Mouse (Mus musculus) limb, embryonic 14.5 days (tissue): ENCODE measurements around the gene Fh1. TPM values are rescaled to one million over a fixed set of nuclear protein-coding genes. Genes with fewer than 3 reads are reported as not detected.

Experiments used
- ATAC-seq: fragments of 200-750 bp; cut with Nextera tagmentation; 2 replicates; pipeline ENCODE4 v1.8.0; 2017; ENCODE audit warnings: low read depth, moderate number of reproducible peaks, moderate TSS enrichment; ENCODE audit not compliant: low FRiP score
- DNase-seq: peaks from one replicate; pipeline ENCODE4 v3.0.0-alpha.2; 2015; ENCODE audit warnings: low spot score
- H3K27ac ChIP-seq: fragments of 300-500 bp; sonication (generic); replicated peaks from 2 replicates; pipeline ENCODE4 v1.5.1; 2014; ENCODE audit warnings: low read depth, mild to moderate bottlenecking, low read length, moderate library complexity, mixed read lengths
- H3K27me3 ChIP-seq: fragments of 300-500 bp; sonication (generic); 2 replicates; pipeline ENCODE4 v1.6.1; 2014; ENCODE audit warnings: low read length, mixed read lengths; ENCODE audit not compliant: control insufficient read depth, insufficient read depth
- H3K36me3 ChIP-seq: fragments of 300-500 bp; sonication (generic); 2 replicates; pipeline ENCODE4 v1.6.1; 2014; ENCODE audit warnings: mild to moderate bottlenecking, low read length, moderate library complexity, mixed read lengths; ENCODE audit not compliant: control insufficient read depth, insufficient read depth
- H3K4me1 ChIP-seq: fragments of 300-500 bp; sonication (generic); 2 replicates; pipeline ENCODE4 v1.6.1; 2014; ENCODE audit warnings: antibody characterized with exemption, low read length, mixed read lengths; ENCODE audit not compliant: control insufficient read depth, insufficient read depth
- H3K4me2 ChIP-seq: fragments of 300-500 bp; sonication (generic); replicated peaks from 2 replicates; pipeline ENCODE4 v1.6.1; 2014; ENCODE audit warnings: low read depth, mild to moderate bottlenecking, low read length, moderate library complexity; ENCODE audit not compliant: severe bottlenecking
- H3K4me3 ChIP-seq: fragments of 300-500 bp; sonication (generic); replicated peaks from 2 replicates; pipeline ENCODE4 v1.5.1; 2014; ENCODE audit warnings: low read length
- H3K9ac ChIP-seq: fragments of 300-500 bp; sonication (generic); 2 replicates; pipeline ENCODE4 v1.6.1; 2014; ENCODE audit warnings: mild to moderate bottlenecking, low read depth, low read length, moderate library complexity; ENCODE audit not compliant: severe bottlenecking
- H3K9me3 ChIP-seq: fragments of 300-500 bp; sonication (generic); 2 replicates; pipeline ENCODE4 v1.6.1; 2016; ENCODE audit warnings: low read length; ENCODE audit not compliant: control insufficient read depth
- POLR2A ChIP-seq: fragments of 200-500 bp; IDR thresholded peaks from 2 replicates; pipeline ENCODE4 v1.8.0; 2012; ENCODE audit warnings: inconsistent platforms, mild to moderate bottlenecking, moderate library complexity, borderline replicate concordance; ENCODE audit not compliant: insufficient read depth, insufficient read length; ENCODE audit errors: extremely low read depth
- WGBS: fragments of 180-500 bp; shearing (Covaris S2); extraction: QIAGEN DNeasy Blood & Tissue Kit; methylation state at CpG from one replicate; pipeline ENCODE4 v1.1.7; 2014; 5-methylcytosine and 5-hydroxymethylcytosine counted together
- polyA plus RNA-seq, 2 experiments: library from polyadenylated mRNA; depleted of rRNA in 1 of 2; stranded (reverse) in 1 of 2; unstranded in 1 of 2; fragments of >200 nt; fragmentation: Nextera tagmentation in 1 of 2; extraction: Ambion mirVana in 1 of 2; gene quantifications; 2 replicates each; pipeline versions ENCODE4 v1.2.1 to v1.2.3; 2012 to 2014

Gene Fh1
- polyA plus RNA-seq, 2 experiments = 85.1 to 113 TPM

GRCm38 (mm10) chr1:175669456-175669855 is 44.0 kb upstream of the Fh1 start:
- ATAC-seq (no peak), DNase-seq (no peak)
- Histone ChIP-seq H3K4me3 (no peak overlapping the region), H3K4me2 (no peak overlapping the region), H3K9me3 (no peaks in the 10 kb centered on the region), H3K27ac (no peak overlapping the region), H3K9ac (no peak overlapping the region), H3K36me3 (no peaks in the 10 kb centered on the region), H3K27me3 (no peaks in the 10 kb centered on the region), H3K4me1 (no peaks in the 10 kb centered on the region)
- WGBS = 84% methylated on average over 3 of the region's 3 CpGs
- TF ChIP-seq POLR2A = no peak

- H3K4me3 ChIP-seq = no peak overlapping the region
- no peaks in the 10 kb centered on the region for H3K27me3 ChIP-seq
- no peaks in the 10 kb centered on the region for H3K9me3 ChIP-seq
- no peak for TF ChIP-seq POLR2A
- H3K4me1 ChIP-seq = no peaks in the 10 kb centered on the region
- peak; percentile 47 for DNase-seq
- no peak for ATAC-seq
- H3K36me3 ChIP-seq = no peaks in the 10 kb centered on the region
- WGBS = 74% methylated on average over 5 of the region's 5 CpGs
- H3K9ac ChIP-seq = no peak overlapping the region
- no peak overlapping the region for H3K27ac ChIP-seq
- H3K4me2 ChIP-seq = no peak overlapping the region
Measured at GRCm38 (mm10) chr1:175668666-175669405, 43.4 kb upstream of the Fh1 start.

- ATAC-seq = no peak
- Histone ChIP-seq H3K4me1 (no peaks in the 10 kb centered on the region), H3K27ac (no peak overlapping the region), H3K36me3 (no peaks in the 10 kb centered on the region), H3K27me3 (no peaks in the 10 kb centered on the region), H3K4me3 (no peak overlapping the region), H3K4me2 (no peak overlapping the region), H3K9ac (no peak overlapping the region), H3K9me3 (no peaks in the 10 kb centered on the region)
- DNase-seq = no peak
- WGBS = 94% methylated on average over 4 of the region's 4 CpGs
- TF ChIP-seq POLR2A = no peak
Measured at GRCm38 (mm10) chr1:175659900-175660299, 34.5 kb upstream of the Fh1 start.

- WGBS = 91% methylated on average over 4 of the region's 4 CpGs
- no peaks in the 10 kb centered on the region for H3K27me3 ChIP-seq
- no peaks in the 10 kb centered on the region for H3K4me1 ChIP-seq
- ATAC-seq = no peak
- H3K4me2 ChIP-seq = no peak overlapping the region
- no peaks in the 10 kb centered on the region for H3K36me3 ChIP-seq
- H3K9ac ChIP-seq = no peak overlapping the region
- TF ChIP-seq POLR2A = no peak
- H3K4me3 ChIP-seq = no peak overlapping the region
- H3K9me3 ChIP-seq = no peaks in the 10 kb centered on the region
- H3K27ac ChIP-seq = no peak overlapping the region
- no peak for DNase-seq
Measured at GRCm38 (mm10) chr1:175648615-175649014, 23.2 kb upstream of the Fh1 start.

GRCm38 (mm10) chr1:175646952-175647351 is 21.5 kb upstream of the Fh1 start:
- Histone ChIP-seq H3K4me1 (no peaks in the 10 kb centered on the region), H3K4me2 (no peak overlapping the region), H3K9ac (no peak overlapping the region), H3K27me3 (no peaks in the 10 kb centered on the region), H3K9me3 (no peaks in the 10 kb centered on the region), H3K4me3 (no peak overlapping the region), H3K27ac (no peak overlapping the region), H3K36me3 (no peaks in the 10 kb centered on the region)
- 40% methylated on average over 9 of the region's 9 CpGs for WGBS
- TF ChIP-seq POLR2A = no peak
- ATAC-seq (no peak), DNase-seq (no peak)
